Mouse (Mus musculus) MEL (cell line): ENCODE data around the gene Efemp1.

Experiments
- EP300 ChIP-seq, 2 experiments: IDR thresholded peaks; 2 replicates each; pipeline ENCODE4 v1.6.1; 2011; ENCODE audit warnings: improper control_type of control experiment in 2 of 2, low read length in 2 of 2, low read depth in 1 of 2, mild to moderate bottlenecking in 1 of 2
- POLR2A ChIP-seq, 2 experiments: IDR thresholded peaks; 2 replicates each; pipeline ENCODE4 v1.6.1; 2011 to 2012; ENCODE audit warnings: low read length in 2 of 2, mild to moderate bottlenecking in 2 of 2, control low read depth in 1 of 2, improper control_type of control experiment in 1 of 2, low read depth in 1 of 2, moderate library complexity in 1 of 2; ENCODE audit not compliant: control insufficient read depth in 1 of 2, insufficient read depth in 1 of 2, poor library complexity in 1 of 2

DNA sequence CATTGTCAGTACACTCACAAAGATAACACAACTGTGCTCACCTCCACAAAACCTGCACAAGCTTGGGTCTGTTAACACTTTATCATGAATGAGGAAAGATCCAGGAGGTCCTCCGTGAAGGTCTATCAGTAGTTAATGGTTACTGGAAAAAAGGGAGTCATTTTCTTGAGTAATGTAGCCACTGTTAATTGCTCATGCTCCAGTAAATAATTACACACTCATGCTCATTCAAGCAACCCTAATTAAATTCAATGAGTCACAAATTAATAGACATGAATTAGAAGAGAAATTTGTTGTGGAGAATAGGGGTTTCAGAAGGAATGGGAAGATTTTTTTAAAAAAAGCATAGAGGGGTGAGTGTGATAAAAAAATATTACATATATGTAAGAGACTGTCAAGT lies 108.4 kb downstream of the Efemp1 start:
- TF ChIP-seq POLR2A (IDR thresholded peaks at IDR 0.05; ENCODE audit: control insufficient read depth in 1 of 2, insufficient read depth in 1 of 2, low read depth in 1 of 2, low read length in 2 of 2, poor library complexity in 1 of 2) (no peak), EP300 (IDR thresholded peaks at IDR 0.05; ENCODE audit: low read depth in 1 of 2, low read length in 2 of 2) (no peak)
